Mouse (Mus musculus): ENCODE measurements around the gene A730071L15Rik.

- TF ChIP-seq POLR2A (IDR thresholded peaks at IDR 0.05; ENCODE audit: control insufficient read depth, low read depth, low read length) (no peak), CTCF (IDR thresholded peaks at IDR 0.05; ENCODE audit: control insufficient read depth, insufficient read depth, insufficient replicate concordance, low read depth, low read length) (no peak)
Measured at GRCm38 (mm10) chr11:6216834-6217233, 17.0 kb downstream of the A730071L15Rik start.

Measured in testis, adult 2 months (tissue).